In the genomic region with DNA sequence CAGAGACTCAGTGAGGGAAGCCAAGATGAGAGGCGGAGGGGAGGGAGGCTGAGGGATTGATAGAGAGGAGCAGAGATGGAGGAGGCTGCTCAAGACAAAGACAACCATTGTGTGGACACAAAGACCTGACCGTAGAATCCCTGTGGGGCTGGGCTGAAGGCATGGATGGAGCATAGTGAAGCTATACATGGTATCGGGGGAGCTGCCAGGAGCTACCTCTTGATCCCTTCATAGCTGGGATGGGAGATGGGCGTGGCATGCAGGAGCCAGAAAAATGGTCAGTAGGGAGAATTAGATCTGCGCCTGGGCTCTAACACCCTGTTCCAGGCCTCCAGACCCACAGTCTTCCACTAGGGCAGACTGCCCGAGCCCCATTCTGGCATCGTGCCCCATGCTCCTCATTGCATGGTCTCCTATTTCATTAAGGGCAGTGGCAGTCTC, we compare ENCODE assay signal across 12 mouse cellular contexts. TPM values are rescaled to one million over a fixed set of nuclear protein-coding genes. Genes with fewer than 3 reads are reported as not detected.
DNase-seq lines count a peak whose midpoint lies in the region; ATAC-seq and TF ChIP-seq lines count a peak whose summit lies in the region.
"Had no signal": no experiment of that assay in that cellular context is flagged by ENCODE, and none has a peak within 500 bp of the region (broad histone marks: within the 10 kb centered on the region; RNA-seq: fewer than 3 reads in every experiment).

No protein-coding gene starts in this region.

- peak; percentile 57 for DNase-seq in embryonic facial prominence, embryonic 14.5 days (ENCODE audit: low spot score)
- DNase-seq in embryonic facial prominence, embryonic 10.5 days (ENCODE audit: low spot score): no peak
- peak; percentile 67 for DNase-seq in hindbrain, postnatal 0 days (ENCODE audit: low spot score)
- peak; percentile 71 to 76 for DNase-seq in right cerebral cortex, postnatal 10 days (ENCODE audit: low spot score in 2 of 2)
- DNase-seq in right cerebral cortex, postnatal 25 days: no peak
- peak; percentile 78 for DNase-seq in testis, postnatal 14 days (ENCODE audit: low spot score)
- DNase-seq: adrenal gland, postnatal 10 days had no signal

- peaks cover 15% of the 10 kb centered on the region for H3K27me3 ChIP-seq in embryonic facial prominence, embryonic 14.5 days (replicated peaks; ENCODE audit: control insufficient read depth, insufficient read depth, low read length)
- H3K27me3 ChIP-seq in embryonic facial prominence, embryonic 10.5 days (replicated peaks; ENCODE audit: low read depth, poor library complexity, severe bottlenecking): peaks cover 35% of the 10 kb centered on the region
- no peaks in the 10 kb centered on the region for H3K27me3 ChIP-seq in hindbrain, postnatal 0 days (ENCODE audit: insufficient read depth, low read length)
- H3K27me3 ChIP-seq in hindbrain, embryonic 12.5 days: peaks cover 41% of the 10 kb centered on the region

- TF ChIP-seq CTCF in hindbrain, postnatal 0 days (IDR thresholded peaks at IDR 0.05; ENCODE audit: low read depth): no peak

- no peak overlapping the region for H3K9ac ChIP-seq in embryonic facial prominence, embryonic 14.5 days (ENCODE audit: low read depth, low read length)
- no peak overlapping the region for H3K9ac ChIP-seq in hindbrain, postnatal 0 days (replicated peaks; ENCODE audit: low read length)
- H3K9ac ChIP-seq in hindbrain, embryonic 12.5 days: no peak overlapping the region
- H3K9ac ChIP-seq: stomach, embryonic 15.5 days had no signal

- WGBS in embryonic facial prominence, embryonic 14.5 days: 49% methylated on average over 7 of the region's 7 CpGs
- WGBS in embryonic facial prominence, embryonic 10.5 days: 57% methylated on average over 7 of the region's 7 CpGs
- WGBS in hindbrain, postnatal 0 days: 41% methylated on average over 7 of the region's 7 CpGs
- WGBS in hindbrain, embryonic 12.5 days: 54% methylated on average over 7 of the region's 7 CpGs

- H3K36me3 ChIP-seq in embryonic facial prominence, embryonic 14.5 days (ENCODE audit: control insufficient read depth, insufficient read depth, low read length): no peaks in the 10 kb centered on the region
- no peaks in the 10 kb centered on the region for H3K36me3 ChIP-seq in embryonic facial prominence, embryonic 10.5 days (replicated peaks)
- no peaks in the 10 kb centered on the region for H3K36me3 ChIP-seq in hindbrain, postnatal 0 days (ENCODE audit: insufficient read depth, low read length)
- H3K36me3 ChIP-seq in hindbrain, embryonic 12.5 days: no peaks in the 10 kb centered on the region
- H3K36me3 ChIP-seq: stomach, embryonic 15.5 days had no signal

- H3K27ac ChIP-seq in embryonic facial prominence, embryonic 14.5 days (replicated peaks; ENCODE audit: low read depth, low read length): no peak overlapping the region; the same call in 1 of the 2 replicates
- no peak overlapping the region for H3K27ac ChIP-seq in embryonic facial prominence, embryonic 10.5 days (replicated peaks)
- peak overlapping the region; percentile 48; the same call in 1 of the 2 replicates for H3K27ac ChIP-seq in hindbrain, postnatal 0 days
- H3K27ac ChIP-seq in hindbrain, embryonic 12.5 days: no peak overlapping the region
- H3K27ac ChIP-seq: stomach, embryonic 15.5 days had no signal

- no peak overlapping the region for H3K4me3 ChIP-seq in embryonic facial prominence, embryonic 14.5 days (ENCODE audit: low read depth, low read length)
- no peak overlapping the region for H3K4me3 ChIP-seq in embryonic facial prominence, embryonic 10.5 days
- H3K4me3 ChIP-seq in hindbrain, postnatal 0 days (ENCODE audit: low read length): no peak overlapping the region
- no peak overlapping the region for H3K4me3 ChIP-seq in hindbrain, embryonic 12.5 days
- H3K4me3 ChIP-seq: stomach, embryonic 15.5 days had no signal

- peak; percentile 63 for ATAC-seq in embryonic facial prominence, embryonic 14.5 days (ENCODE audit: low read depth)
- ATAC-seq in hindbrain, postnatal 0 days: peak; percentile 84
- no peak for ATAC-seq in hindbrain, embryonic 12.5 days (ENCODE audit: low FRiP score)
- no peak for ATAC-seq in megakaryocyte-erythroid progenitor cell, adult 5-6 weeks (replicated peaks; ENCODE audit: low FRiP score, low TSS enrichment, poor library complexity, severe bottlenecking)

- H3K9me3 ChIP-seq in embryonic facial prominence, embryonic 14.5 days (ENCODE audit: control insufficient read depth, low read length): no peaks in the 10 kb centered on the region
- H3K9me3 ChIP-seq in embryonic facial prominence, embryonic 10.5 days: no peaks in the 10 kb centered on the region
- no peaks in the 10 kb centered on the region for H3K9me3 ChIP-seq in hindbrain, postnatal 0 days (ENCODE audit: low read length)
- no peaks in the 10 kb centered on the region for H3K9me3 ChIP-seq in hindbrain, embryonic 12.5 days (replicated peaks)
- H3K9me3 ChIP-seq: stomach, embryonic 15.5 days had no signal

- no peak overlapping the region for H3K4me2 ChIP-seq in embryonic facial prominence, embryonic 14.5 days (ENCODE audit: low read depth, low read length)
- no peak overlapping the region for H3K4me2 ChIP-seq in hindbrain, postnatal 0 days (ENCODE audit: low read depth, low read length)
- H3K4me2 ChIP-seq in hindbrain, embryonic 12.5 days (replicated peaks): no peak overlapping the region
- H3K4me2 ChIP-seq: liver, embryonic 11.5 days; stomach, embryonic 15.5 days had no signal

- H3K4me1 ChIP-seq in embryonic facial prominence, embryonic 14.5 days (ENCODE audit: control insufficient read depth, insufficient read depth, low read length): peaks cover 20% of the 10 kb centered on the region
- peaks cover 17% of the 10 kb centered on the region for H3K4me1 ChIP-seq in embryonic facial prominence, embryonic 10.5 days
- H3K4me1 ChIP-seq in hindbrain, postnatal 0 days (ENCODE audit: insufficient read depth, low read length): 0 out of 2 replicates have a peak, but pooled peaks cover 3% of the 10 kb centered on the region
- peaks cover 17% of the 10 kb centered on the region for H3K4me1 ChIP-seq in hindbrain, embryonic 12.5 days
- H3K4me1 ChIP-seq: stomach, embryonic 15.5 days had no signal

RNA-seq across cellular contexts. Expression of gene P2ry2, which starts 4.4 kb away (rescaled TPM):
- 2.0 and 2.3 TPM in 2 replicates for polyA plus RNA-seq in embryonic facial prominence, embryonic 14.5 days (2014; fragmentation: Nextera tagmentation; extraction: Ambion mirVana)
- polyA plus RNA-seq in embryonic facial prominence, embryonic 10.5 days (2016; fragmentation: Nextera tagmentation; extraction: Ambion mirVana): 0.31 and 0.50 TPM in 2 replicates
- total RNA-seq in hindbrain, postnatal 0 days (2014; rRNA removed): 0.07 and 0.52 TPM in 2 replicates
- 0.51 and 0.95 TPM in 2 replicates for polyA plus RNA-seq in hindbrain, postnatal 0 days (2015; fragmentation: Nextera tagmentation; extraction: Ambion mirVana)
- 0.61 and 0.77 TPM in 2 replicates for polyA plus RNA-seq in hindbrain, embryonic 12.5 days (2016; fragmentation: Nextera tagmentation; extraction: Ambion mirVana)
- total RNA-seq in megakaryocyte-erythroid progenitor cell, adult 5-6 weeks (2014; fragmentation: Nextera tagmentation): 0.64 and 0.70 TPM in 2 replicates
- total RNA-seq in megakaryocyte-erythroid progenitor cell, adult 5-6 weeks (2017): 0.28 and 2.2 TPM in 2 replicates

RNA-seq across cellular contexts. Expression of gene P2ry6, which starts 42.6 kb away (rescaled TPM):
- 6.9 and 7.3 TPM in 2 replicates for polyA plus RNA-seq in embryonic facial prominence, embryonic 14.5 days (2014; fragmentation: Nextera tagmentation; extraction: Ambion mirVana)
- 1.8 and 3.0 TPM in 2 replicates for polyA plus RNA-seq in embryonic facial prominence, embryonic 10.5 days (2016; fragmentation: Nextera tagmentation; extraction: Ambion mirVana)
- total RNA-seq in hindbrain, postnatal 0 days (2014; rRNA removed): 1.5 and 3.5 TPM in 2 replicates
- 3.4 and 3.6 TPM in 2 replicates for polyA plus RNA-seq in hindbrain, postnatal 0 days (2015; fragmentation: Nextera tagmentation; extraction: Ambion mirVana)
- polyA plus RNA-seq in hindbrain, embryonic 12.5 days (2016; fragmentation: Nextera tagmentation; extraction: Ambion mirVana): 2.8 and 3.1 TPM in 2 replicates
- total RNA-seq in megakaryocyte-erythroid progenitor cell, adult 5-6 weeks (2014; fragmentation: Nextera tagmentation): not detected in 2 replicates
- total RNA-seq in megakaryocyte-erythroid progenitor cell, adult 5-6 weeks (2017): not detected in 2 replicates
- total RNA-seq: MEL had no signal

Comparison
In these comparisons a context has a peak if more than half of its experiments do, and no peak if none do; other contexts are left out.
1. ATAC-seq: peak in embryonic facial prominence, embryonic 14.5 days (single experiment) and hindbrain, postnatal 0 days (single experiment); none in hindbrain, embryonic 12.5 days (single experiment) and megakaryocyte-erythroid progenitor cell, adult 5-6 weeks (single experiment).
2. DNase-seq: peak in embryonic facial prominence, embryonic 14.5 days (single experiment), hindbrain, postnatal 0 days (single experiment), right cerebral cortex, postnatal 10 days (2 of 2) and testis, postnatal 14 days (single experiment); none in embryonic facial prominence, embryonic 10.5 days (single experiment) and right cerebral cortex, postnatal 25 days (single experiment).